Mouse (Mus musculus): ENCODE data around the gene Mrgpra6. TPM values are rescaled to one million over a fixed set of nuclear protein-coding genes. Genes with fewer than 3 reads are reported as not detected.

Gene Mrgpra6
- total RNA-seq, 1 experiment: not detected

DNA sequence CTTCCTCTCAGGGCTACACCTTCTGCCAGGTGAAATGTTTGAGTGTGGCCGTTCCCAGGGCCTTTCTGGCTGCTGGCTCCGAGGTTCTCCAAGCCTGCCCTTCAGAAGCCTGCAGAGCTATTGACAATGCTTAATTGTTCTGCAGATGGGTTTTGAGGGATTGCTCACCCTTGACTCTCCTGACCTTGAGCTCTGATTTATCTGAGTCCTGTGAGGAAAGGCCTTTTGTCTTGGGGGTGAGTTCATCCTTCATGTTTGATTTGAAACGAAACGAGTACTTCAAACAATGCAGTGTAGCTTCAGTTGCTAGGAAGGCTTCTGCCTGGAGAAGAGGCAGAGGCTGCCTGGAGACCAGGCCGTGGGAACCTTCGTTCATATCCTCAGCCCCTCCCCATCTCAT, 60.4 kb downstream of the Mrgpra6 start:
- H3K4me1 ChIP-seq (ENCODE audit: control insufficient read depth in 2 of 2, insufficient read depth in 2 of 2, low read length in 2 of 2, poor library complexity in 1 of 2): peaks cover 0 to 4% of the 10 kb centered on the region in 2 experiments; a peak in 1 of 4 replicates
- in situ Hi-C loops (cut with MboI; ENCODE audit: low sequenced_read_pairs in 2 of 2, unreplicated experiment in 2 of 2): loop anchor here in 1 of 2 experiments (10.0 kb wide), 1 partner anchor 109 kb away; no protein-coding TSS in a partner anchor
- no peak overlapping the region for H3K4me3 ChIP-seq (ENCODE audit: insufficient read depth in 1 of 2, low read depth in 1 of 2, low read length in 2 of 2, poor library complexity in 1 of 2, severe bottlenecking in 1 of 2)
- TF ChIP-seq CHD2 (IDR thresholded peaks at IDR 0.05; ENCODE audit: low read depth, low read length) (no peak), HCFC1 (IDR thresholded peaks at IDR 0.05; ENCODE audit: borderline replicate concordance, insufficient read depth, low read length) (no peak), ZC3H11A (IDR thresholded peaks at IDR 0.05; ENCODE audit: borderline replicate concordance, low read depth, low read length) (no peak), MAFK (IDR thresholded peaks at IDR 0.05; ENCODE audit: insufficient read depth, low read depth, low read length) (no peak), ZNF384 (IDR thresholded peaks at IDR 0.05; ENCODE audit: low read depth, low read length) (no peak)
- no peaks in the 10 kb centered on the region for H3K9me3 ChIP-seq (ENCODE audit: control insufficient read depth, insufficient read depth, low read depth, low read length)
- H3K9ac ChIP-seq (ENCODE audit: insufficient read depth, low read depth, low read length, poor library complexity, severe bottlenecking): no peak overlapping the region
- no peaks in the 10 kb centered on the region for H3K36me3 ChIP-seq (ENCODE audit: control insufficient read depth, insufficient read depth, low read length, poor library complexity, severe bottlenecking)
- H3K27ac ChIP-seq (ENCODE audit: insufficient read depth, low read depth, low read length, poor library complexity, severe bottlenecking): no peak overlapping the region
- peak; percentile 55 for DNase-seq (ENCODE audit: low read depth, low spot score)

DNA sequence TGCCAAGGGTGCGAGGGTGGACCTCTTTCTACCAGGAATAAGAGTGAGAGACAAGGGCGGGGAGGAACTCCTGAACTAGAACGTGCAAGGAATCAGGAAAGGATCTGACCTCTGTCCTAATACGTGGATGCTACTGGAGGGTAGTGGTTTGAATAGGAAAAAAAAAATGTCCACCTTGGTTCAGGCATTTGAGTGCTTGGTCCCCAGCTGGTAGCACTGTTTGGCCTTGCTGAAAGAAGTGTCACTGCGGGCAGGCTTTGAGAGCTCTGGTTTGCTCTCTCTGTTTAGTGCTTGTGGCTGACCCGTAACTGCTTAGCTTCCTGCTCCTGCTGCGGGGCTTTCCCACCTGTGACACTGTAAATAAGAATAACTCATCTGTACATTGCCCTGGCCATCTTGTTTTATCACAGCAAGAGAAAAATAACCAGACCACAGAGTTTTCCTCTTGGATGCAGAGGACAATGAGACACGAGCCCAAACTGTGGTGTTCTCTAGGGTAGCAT, 64.8 kb downstream of the Mrgpra6 start:
- TF ChIP-seq ZC3H11A (IDR thresholded peaks at IDR 0.05; ENCODE audit: borderline replicate concordance, low read depth, low read length) (no peak), CHD2 (IDR thresholded peaks at IDR 0.05; ENCODE audit: low read depth, low read length) (no peak), MAFK (IDR thresholded peaks at IDR 0.05; ENCODE audit: insufficient read depth, low read depth, low read length) (no peak), HCFC1 (IDR thresholded peaks at IDR 0.05; ENCODE audit: borderline replicate concordance, insufficient read depth, low read length) (no peak), ZNF384 (IDR thresholded peaks at IDR 0.05; ENCODE audit: low read depth, low read length) (no peak)
- Histone ChIP-seq H3K4me1 (ENCODE audit: control insufficient read depth in 2 of 2, insufficient read depth in 2 of 2, low read length in 2 of 2, poor library complexity in 1 of 2) (peaks cover 0 to 4% of the 10 kb centered on the region in 2 experiments; a peak in 1 of 4 replicates), H3K9me3 (ENCODE audit: control insufficient read depth, insufficient read depth, low read depth, low read length) (no peaks in the 10 kb centered on the region), H3K4me3 (ENCODE audit: insufficient read depth in 1 of 2, low read depth in 1 of 2, low read length in 2 of 2, poor library complexity in 1 of 2, severe bottlenecking in 1 of 2) (no peak overlapping the region), H3K9ac (ENCODE audit: insufficient read depth, low read depth, low read length, poor library complexity, severe bottlenecking) (no peak overlapping the region), H3K36me3 (ENCODE audit: control insufficient read depth, insufficient read depth, low read length, poor library complexity, severe bottlenecking) (no peaks in the 10 kb centered on the region), H3K27ac (ENCODE audit: insufficient read depth, low read depth, low read length, poor library complexity, severe bottlenecking) (no peak overlapping the region)
- in situ Hi-C loops (cut with MboI; ENCODE audit: low sequenced_read_pairs in 2 of 2, unreplicated experiment in 2 of 2): loop anchor here in 1 of 2 experiments (10.0 kb wide), 1 partner anchor 105 kb away; no protein-coding TSS in a partner anchor
- DNase-seq (ENCODE audit: low read depth, low spot score): no peak

Other genes with a start within 250 kb of the Mrgpra6 start
- 6.6 and 10.3 TPM in 2 replicates for gene Uevld, start 246.4 kb downstream of the Mrgpra6 start, total RNA-seq (2012; rRNA removed)
- not detected in 2 replicates for gene Gm9999, start 221.3 kb downstream of the Mrgpra6 start, total RNA-seq (2012; rRNA removed)
- 7.1 and 10.6 TPM in 2 replicates for gene Spty2d1, start 196.5 kb downstream of the Mrgpra6 start, total RNA-seq (2012; rRNA removed)
- gene Tmem86a, start 154.3 kb downstream of the Mrgpra6 start, total RNA-seq (2012; rRNA removed): 1.1 and 2.1 TPM in 2 replicates
- gene Ptpn5, start 71.2 kb downstream of the Mrgpra6 start, total RNA-seq (2012; rRNA removed): 0.32 and 0.36 TPM in 2 replicates
- not detected in 2 replicates for gene Mrgpra9, start 47.9 kb upstream of the Mrgpra6 start, total RNA-seq (2012; rRNA removed)
- gene Mrgpra1, start 149.3 kb upstream of the Mrgpra6 start, total RNA-seq (2012; rRNA removed): not detected in 2 replicates
- gene Mrgpra2a, start 247.2 kb upstream of the Mrgpra6 start, total RNA-seq (2012; rRNA removed): not detected in 2 replicates